Mouse (Mus musculus): ENCODE results near the gene Dlg2.
A peak's percentile ranks its signal among the peaks of the same experiment; 100 is the strongest.

Gene Dlg2

GRCm38 (mm10) chr7:91785871-91786270, 1309.4 kb downstream of the Dlg2 start:
- DNase-seq: no peak

GRCm38 (mm10) chr7:91790949-91791564, 1314.6 kb downstream of the Dlg2 start:
- DNase-seq: no peak

- DNase-seq: peak in 1 of 2 experiments; percentile 5
Observed at GRCm38 (mm10) chr7:91806632-91807031, 1330.2 kb downstream of the Dlg2 start.

GRCm38 (mm10) chr7:91810774-91811173, 1334.3 kb downstream of the Dlg2 start:
- no peak for DNase-seq

- DNase-seq: no peak
Observed at GRCm38 (mm10) chr7:91818004-91818403, 1341.5 kb downstream of the Dlg2 start.

- DNase-seq: no peak
Observed at GRCm38 (mm10) chr7:91832207-91832606, 1355.7 kb downstream of the Dlg2 start.

- DNase-seq: no peak
Observed at GRCm38 (mm10) chr7:91845723-91846122, 1369.3 kb downstream of the Dlg2 start.

GRCm38 (mm10) chr7:91849364-91849763, 1372.9 kb downstream of the Dlg2 start:
- no peak for DNase-seq

GRCm38 (mm10) chr7:91853653-91854052, 1377.2 kb downstream of the Dlg2 start:
- no peak for DNase-seq

- no peak for DNase-seq
Observed at GRCm38 (mm10) chr7:91856931-91857330, 1380.5 kb downstream of the Dlg2 start.

GRCm38 (mm10) chr7:91862806-91863531, 1386.5 kb downstream of the Dlg2 start:
- DNase-seq: peak in 1 of 2 experiments; percentile 13

- DNase-seq: no peak
Observed at GRCm38 (mm10) chr7:91868919-91869318, 1392.4 kb downstream of the Dlg2 start.

GRCm38 (mm10) chr7:91876831-91877230, 1400.4 kb downstream of the Dlg2 start:
- DNase-seq: peak in 1 of 2 experiments; percentile 10

- no peak for DNase-seq
Observed at GRCm38 (mm10) chr7:91877804-91878203, 1401.3 kb downstream of the Dlg2 start.

- DNase-seq: no peak
Observed at GRCm38 (mm10) chr7:91886336-91886735, 1409.9 kb downstream of the Dlg2 start.

- DNase-seq: peak; percentile 14 to 28
Observed at GRCm38 (mm10) chr7:91893991-91894390, 1417.5 kb downstream of the Dlg2 start.

GRCm38 (mm10) chr7:91896935-91897334, 1420.5 kb downstream of the Dlg2 start:
- DNase-seq: no peak

GRCm38 (mm10) chr7:91897509-91897908, 1421.0 kb downstream of the Dlg2 start:
- DNase-seq: peak; percentile 82

GRCm38 (mm10) chr7:91902503-91902902, 1426.0 kb downstream of the Dlg2 start:
- DNase-seq: no peak

- no peak for DNase-seq
Observed at GRCm38 (mm10) chr7:91916809-91917208, 1440.3 kb downstream of the Dlg2 start.

GRCm38 (mm10) chr7:91919099-91919498, 1442.6 kb downstream of the Dlg2 start:
- no peak for DNase-seq

GRCm38 (mm10) chr7:91919738-91920137, 1443.3 kb downstream of the Dlg2 start:
- no peak for DNase-seq

GRCm38 (mm10) chr7:91934881-91935597, 1458.6 kb downstream of the Dlg2 start:
- DNase-seq: peak; percentile 27 to 39

GRCm38 (mm10) chr7:91936193-91936592, 1459.7 kb downstream of the Dlg2 start:
- no peak for DNase-seq

Data from cerebellum, postnatal 10 days (tissue).